Mouse (Mus musculus) stomach, postnatal 0 days (tissue): ENCODE results near the gene Ube2o.

Experiments
- CTCF ChIP-seq: IDR thresholded peaks from 2 replicates; pipeline ENCODE4 v1.5.1; 2016; ENCODE audit warnings: antibody characterized with exemption, low read depth, mild to moderate bottlenecking, moderate library complexity
- EP300 ChIP-seq: optimal IDR thresholded peaks from 2 replicates; pipeline ENCODE3; 2016; ENCODE audit warnings: antibody characterized with exemption

DNA sequence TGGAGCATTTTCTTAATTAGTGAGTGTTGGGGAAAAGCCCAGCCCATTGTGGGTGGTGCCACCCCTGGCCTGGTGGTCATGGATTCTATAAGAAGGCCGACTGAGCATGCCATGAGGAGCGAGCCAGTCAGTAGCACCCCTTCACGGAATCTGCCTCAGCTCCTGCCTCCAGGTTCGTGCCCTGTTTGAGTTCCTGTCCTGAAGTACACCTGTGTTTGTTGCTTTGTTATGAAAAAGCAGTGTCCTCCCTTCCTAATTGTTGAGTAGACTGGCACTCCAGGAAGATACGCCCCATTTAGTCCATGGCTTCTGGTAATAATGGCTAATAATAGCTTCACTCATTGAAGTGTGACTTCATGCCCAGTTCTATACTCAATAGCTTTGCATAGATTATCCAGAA lies 5.1 kb upstream of the Ube2o start, which contains the start of gene Aanat:
- TF ChIP-seq CTCF = no peak
- TF ChIP-seq EP300 = no peak
